Mouse (Mus musculus): Measurements from ENCODE around the gene Grhpr. TPM values are rescaled to one million over a fixed set of nuclear protein-coding genes. Genes with fewer than 3 reads are reported as not detected.

Grhpr gene
- polyA plus RNA-seq, 1 experiment from 2014 or later: 102 TPM

DNA sequence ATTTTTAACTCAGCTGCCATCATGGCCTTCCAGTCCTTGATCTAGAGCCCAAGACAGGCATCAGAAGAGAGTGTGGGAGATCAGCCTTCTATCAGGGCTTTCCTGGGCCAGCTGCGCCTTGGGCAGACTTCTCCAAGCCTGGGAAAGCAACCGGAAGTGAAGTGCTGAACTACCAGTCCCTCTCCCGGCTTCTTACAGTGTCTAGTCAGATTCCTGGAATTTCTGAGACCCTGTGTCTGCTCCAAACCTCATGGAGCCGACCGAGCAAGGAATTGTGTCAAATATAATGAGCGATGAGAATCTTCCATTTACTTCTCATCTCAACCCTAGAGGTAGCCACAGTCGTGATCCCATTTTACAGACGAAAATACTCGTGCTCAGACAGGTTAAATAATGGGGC is 22.4 kb upstream of the Grhpr start:
- WGBS: 80% methylated on average over 9 of the region's 9 CpGs
- H3K27me3 ChIP-seq (replicated peaks): no peaks in the 10 kb centered on the region
- no peak overlapping the region for H3K9ac ChIP-seq
- H3K9me3 ChIP-seq: no peaks in the 10 kb centered on the region
- no peak for ATAC-seq
- H3K4me1 ChIP-seq (replicated peaks): no peaks in the 10 kb centered on the region
- H3K36me3 ChIP-seq: no peaks in the 10 kb centered on the region
- no peak overlapping the region for H3K4me2 ChIP-seq (replicated peaks)
- H3K27ac ChIP-seq: no peak overlapping the region
- no peak overlapping the region for H3K4me3 ChIP-seq (replicated peaks)

DNA sequence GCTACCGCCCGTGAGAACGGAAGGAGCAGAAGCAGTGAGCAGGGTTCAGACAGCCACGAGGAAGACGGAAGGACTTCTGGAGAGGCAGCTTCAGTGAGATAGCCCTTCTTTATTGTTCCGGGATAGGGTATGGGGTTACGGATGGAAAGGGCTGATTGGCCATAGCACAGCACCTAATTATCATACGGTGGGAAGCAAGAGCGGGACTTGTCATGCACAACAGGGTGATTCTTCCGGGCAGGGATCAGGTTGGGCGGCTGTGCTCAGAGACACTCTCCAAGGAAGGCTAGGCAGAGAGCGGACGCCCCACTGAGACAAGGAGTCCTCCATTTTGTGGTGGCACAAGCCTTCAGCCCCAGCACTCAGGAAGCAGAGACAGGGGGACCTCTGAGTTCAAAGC is 22.0 kb upstream of the Grhpr start:
- Histone ChIP-seq H3K27me3 (replicated peaks) (no peaks in the 10 kb centered on the region), H3K9me3 (no peaks in the 10 kb centered on the region), H3K4me1 (replicated peaks) (no peaks in the 10 kb centered on the region), H3K4me3 (replicated peaks) (no peak overlapping the region), H3K27ac (no peak overlapping the region), H3K36me3 (no peaks in the 10 kb centered on the region), H3K9ac (no peak overlapping the region), H3K4me2 (replicated peaks) (no peak overlapping the region)
- 93% methylated on average over 13 of the region's 13 CpGs for WGBS
- ATAC-seq: no peak

DNA sequence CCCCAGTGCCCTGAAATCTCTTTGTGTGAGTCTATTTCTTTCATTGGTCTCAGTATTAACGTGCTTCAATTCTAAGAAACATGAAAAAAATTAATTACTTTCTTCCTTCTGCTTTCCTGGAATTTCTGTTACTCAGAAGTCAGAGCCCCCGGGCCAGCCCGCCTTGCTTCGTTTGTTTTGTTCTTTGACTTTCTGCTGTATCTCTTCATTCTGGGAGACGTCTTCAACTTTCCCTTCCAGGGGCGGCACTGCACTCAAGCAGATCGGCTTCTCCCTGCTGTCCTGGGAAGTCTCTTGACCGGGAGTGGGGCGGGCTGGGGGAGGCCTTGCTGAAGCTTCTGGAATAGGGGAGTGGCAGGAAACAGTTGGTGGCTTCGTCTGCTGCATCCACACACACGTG is 18.0 kb upstream of the Grhpr start:
- Histone ChIP-seq H3K4me3 (replicated peaks) (no peak overlapping the region), H3K4me2 (replicated peaks) (no peak overlapping the region), H3K27me3 (replicated peaks) (no peaks in the 10 kb centered on the region), H3K27ac (no peak overlapping the region), H3K9me3 (no peaks in the 10 kb centered on the region), H3K36me3 (no peaks in the 10 kb centered on the region), H3K4me1 (replicated peaks) (no peaks in the 10 kb centered on the region), H3K9ac (no peak overlapping the region)
- WGBS: 56% methylated on average over 11 of the region's 11 CpGs
- no peak for ATAC-seq

DNA sequence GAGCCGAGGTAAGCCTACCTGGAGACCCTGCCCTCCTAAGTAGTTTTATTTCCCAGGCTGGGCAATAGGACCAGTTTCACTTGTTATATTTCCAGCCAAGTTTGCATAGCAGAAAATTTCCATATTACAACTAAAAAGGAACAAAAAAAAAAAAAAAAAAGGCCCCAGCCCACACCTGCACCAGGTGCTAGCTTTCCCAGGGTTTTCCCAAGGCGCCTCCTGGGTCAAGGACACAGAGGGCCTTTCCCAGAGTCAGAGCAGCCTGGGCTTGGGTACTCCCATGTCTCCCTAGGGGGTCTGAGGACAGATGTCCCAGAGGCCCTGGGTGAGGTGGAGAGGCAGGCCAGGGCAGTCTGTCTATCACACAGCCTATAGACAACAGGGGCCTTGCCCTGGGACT is 16.0 kb upstream of the Grhpr start:
- no peak for ATAC-seq
- H3K9me3 ChIP-seq: no peaks in the 10 kb centered on the region
- no peak overlapping the region for H3K4me2 ChIP-seq (replicated peaks)
- H3K27ac ChIP-seq: no peak overlapping the region
- H3K9ac ChIP-seq: no peak overlapping the region
- H3K27me3 ChIP-seq (replicated peaks): no peaks in the 10 kb centered on the region
- 75% methylated on average over 2 of the region's 2 CpGs for WGBS
- no peaks in the 10 kb centered on the region for H3K4me1 ChIP-seq (replicated peaks)
- no peaks in the 10 kb centered on the region for H3K36me3 ChIP-seq
- no peak overlapping the region for H3K4me3 ChIP-seq (replicated peaks)

DNA sequence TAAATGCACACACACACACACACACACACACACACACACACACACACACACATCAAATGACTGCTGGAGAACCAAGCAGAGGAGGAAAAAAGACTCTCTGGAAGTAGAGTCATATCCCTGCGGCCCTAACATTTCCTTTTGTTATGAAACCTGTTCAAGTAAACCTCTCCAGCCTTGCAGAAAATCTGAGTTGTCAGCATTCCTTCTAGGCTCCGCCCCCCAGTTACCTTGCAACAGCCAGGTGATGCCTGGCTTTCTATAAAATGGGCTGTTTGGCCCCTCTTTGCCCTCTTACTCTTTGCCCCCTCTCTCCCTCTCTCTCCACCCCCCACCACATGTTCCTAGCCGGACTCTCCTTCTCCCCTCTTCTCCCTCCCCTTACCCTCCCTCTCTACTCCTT is 15.5 kb upstream of the Grhpr start:
- no peak overlapping the region for H3K9ac ChIP-seq
- H3K4me2 ChIP-seq (replicated peaks): no peak overlapping the region
- WGBS: 82% methylated on average over 3 of the region's 3 CpGs
- H3K27ac ChIP-seq: no peak overlapping the region
- H3K36me3 ChIP-seq: no peaks in the 10 kb centered on the region
- no peaks in the 10 kb centered on the region for H3K4me1 ChIP-seq (replicated peaks)
- H3K4me3 ChIP-seq (replicated peaks): no peak overlapping the region
- H3K27me3 ChIP-seq (replicated peaks): no peaks in the 10 kb centered on the region
- ATAC-seq: no peak
- no peaks in the 10 kb centered on the region for H3K9me3 ChIP-seq

DNA sequence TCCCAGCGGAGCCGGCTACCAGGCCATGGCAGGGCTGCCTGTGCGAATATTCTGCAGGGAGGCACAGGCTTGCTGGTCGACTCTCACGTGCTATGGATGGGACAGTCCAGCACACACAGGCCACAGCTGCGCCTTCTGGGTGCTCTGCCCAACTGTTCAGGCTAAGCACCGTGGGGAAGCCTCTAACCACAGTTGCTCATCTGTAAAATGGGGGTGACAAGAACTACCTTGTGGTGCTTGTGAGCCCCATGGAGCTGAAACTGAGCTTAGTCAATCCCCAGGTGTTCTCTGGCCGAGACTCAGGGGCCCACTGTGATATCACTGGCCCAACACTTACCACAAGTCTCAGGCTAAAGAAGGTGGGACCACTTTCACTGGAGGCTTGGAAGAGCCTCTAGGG is 13.8 kb upstream of the Grhpr start:
- no peak overlapping the region for H3K9ac ChIP-seq
- no peak overlapping the region for H3K4me3 ChIP-seq (replicated peaks)
- no peaks in the 10 kb centered on the region for H3K36me3 ChIP-seq
- 83% methylated on average over 8 of the region's 8 CpGs for WGBS
- H3K4me2 ChIP-seq (replicated peaks): no peak overlapping the region
- ATAC-seq: no peak
- no peaks in the 10 kb centered on the region for H3K4me1 ChIP-seq (replicated peaks)
- H3K27me3 ChIP-seq (replicated peaks): no peaks in the 10 kb centered on the region
- no peaks in the 10 kb centered on the region for H3K9me3 ChIP-seq
- H3K27ac ChIP-seq: no peak overlapping the region

DNA sequence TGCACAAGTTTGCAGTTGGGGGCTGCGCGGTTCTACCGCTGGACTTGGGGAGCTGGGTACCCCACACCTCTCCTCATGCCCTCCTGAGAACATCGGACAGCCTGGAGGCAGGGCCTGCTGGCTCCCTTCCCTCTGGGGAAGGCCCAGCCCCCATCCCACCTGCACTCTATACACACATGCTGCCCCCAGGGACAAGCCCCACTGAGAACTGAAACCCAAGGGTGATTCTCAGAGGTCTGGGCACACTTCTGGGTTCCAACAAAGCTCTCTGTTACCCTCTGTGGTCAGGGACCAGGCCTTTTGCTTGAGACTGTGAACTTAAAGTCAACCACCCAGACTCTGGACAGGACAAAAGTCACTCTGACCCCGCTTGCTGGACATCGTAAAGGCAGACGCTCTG is 11.1 kb upstream of the Grhpr start:
- Histone ChIP-seq H3K9ac (no peak overlapping the region), H3K36me3 (no peaks in the 10 kb centered on the region), H3K27ac (no peak overlapping the region), H3K4me3 (replicated peaks) (no peak overlapping the region), H3K4me1 (replicated peaks) (0 out of 2 replicates have a peak, but pooled peaks cover 5% of the 10 kb centered on the region), H3K4me2 (replicated peaks) (no peak overlapping the region), H3K9me3 (no peaks in the 10 kb centered on the region), H3K27me3 (replicated peaks) (no peaks in the 10 kb centered on the region)
- 94% methylated on average over 7 of the region's 7 CpGs for WGBS
- ATAC-seq: no peak

DNA sequence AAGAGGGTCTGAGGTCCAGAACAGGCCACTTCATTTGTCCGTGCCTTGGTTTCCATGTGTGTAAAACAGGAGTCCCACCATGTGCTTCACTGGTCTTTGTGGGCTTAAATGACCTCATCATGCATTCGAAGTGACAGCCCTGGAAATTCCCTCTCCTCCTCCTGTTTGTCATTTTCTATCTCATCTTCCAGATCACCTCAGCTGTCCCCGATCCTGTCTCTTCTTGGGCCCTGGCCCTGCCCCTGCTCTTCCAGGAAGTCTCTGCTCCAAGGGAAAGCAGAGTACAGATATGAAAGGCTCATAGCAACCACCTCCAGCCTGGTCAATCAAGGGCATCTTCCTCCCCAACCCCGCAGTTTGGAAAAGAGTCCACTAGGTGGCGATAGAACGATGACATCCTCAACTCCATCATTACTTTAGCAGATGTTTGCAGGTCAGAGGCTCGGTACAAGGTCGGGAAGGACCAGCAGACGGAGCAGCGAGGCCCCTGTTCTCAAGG is 10.5 kb upstream of the Grhpr start:
- ATAC-seq: no peak
- no peak overlapping the region for H3K9ac ChIP-seq
- no peaks in the 10 kb centered on the region for H3K9me3 ChIP-seq
- no peak overlapping the region for H3K27ac ChIP-seq
- 0 out of 2 replicates have a peak, but pooled peaks cover 5% of the 10 kb centered on the region for H3K4me1 ChIP-seq (replicated peaks)
- WGBS: 21% methylated on average over 10 of the region's 10 CpGs
- H3K27me3 ChIP-seq (replicated peaks): no peaks in the 10 kb centered on the region
- no peaks in the 10 kb centered on the region for H3K36me3 ChIP-seq
- no peak overlapping the region for H3K4me3 ChIP-seq (replicated peaks)
- H3K4me2 ChIP-seq (replicated peaks): no peak overlapping the region

DNA sequence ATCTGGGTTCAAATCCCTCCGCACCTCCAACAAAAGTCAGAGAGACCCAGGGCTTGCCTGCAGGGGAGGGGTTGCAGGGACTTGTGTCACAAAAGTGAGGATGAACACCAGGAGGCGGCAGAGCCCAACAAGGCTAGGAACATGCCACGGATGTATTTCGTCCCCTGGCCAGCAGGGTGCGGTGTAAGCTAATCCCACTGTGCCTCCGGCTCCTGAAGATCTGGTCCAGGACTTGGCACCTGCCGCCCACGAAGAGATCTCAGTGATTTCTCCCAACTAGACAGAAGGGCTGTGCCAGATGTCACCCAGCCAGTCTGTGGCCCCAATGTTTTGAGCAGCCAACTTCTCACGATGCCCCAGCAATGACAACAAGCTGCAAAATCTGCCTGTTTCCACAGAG is 7.7 kb upstream of the Grhpr start:
- WGBS: 14% methylated on average over 9 of the region's 9 CpGs
- ATAC-seq: peak; percentile 68
- H3K9me3 ChIP-seq: no peaks in the 10 kb centered on the region

DNA sequence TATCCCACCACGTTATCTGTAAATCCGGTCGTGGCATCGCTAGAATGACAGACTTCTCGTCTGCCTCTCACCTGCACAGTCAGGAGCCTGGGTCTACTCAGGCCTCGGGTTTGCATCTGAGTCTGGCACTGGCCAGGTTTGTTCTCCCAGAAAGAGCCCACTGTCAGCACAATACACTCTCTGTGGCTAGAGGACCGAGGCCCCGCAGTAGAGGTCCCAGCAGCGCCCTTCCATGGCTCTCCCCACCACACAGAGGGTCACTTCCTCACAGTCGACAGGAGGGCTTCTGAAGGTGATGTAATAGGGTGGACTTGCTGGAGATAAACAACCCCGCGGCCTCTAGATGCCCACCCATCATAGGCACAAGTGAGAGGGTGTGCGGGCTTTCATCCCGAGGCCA is 7.3 kb upstream of the Grhpr start:
- Histone ChIP-seq H3K36me3 (no peaks in the 10 kb centered on the region), H3K4me2 (replicated peaks) (peak overlapping the region; percentile 50), H3K9ac (no peak overlapping the region), H3K4me3 (replicated peaks) (peak overlapping the region; percentile 18; the same call in 1 of the 2 replicates), H3K27ac (no peak overlapping the region), H3K9me3 (no peaks in the 10 kb centered on the region), H3K4me1 (replicated peaks) (0 out of 2 replicates have a peak, but pooled peaks cover 5% of the 10 kb centered on the region), H3K27me3 (replicated peaks) (no peaks in the 10 kb centered on the region)
- 43% methylated on average over 14 of the region's 14 CpGs for WGBS
- ATAC-seq: peak; percentile 37

More for the DNA sequence above, 7.7 kb upstream of the Grhpr start:
- Histone ChIP-seq H3K36me3 (no peaks in the 10 kb centered on the region), H3K4me1 (replicated peaks) (0 out of 2 replicates have a peak, but pooled peaks cover 5% of the 10 kb centered on the region), H3K9ac (no peak overlapping the region), H3K4me2 (replicated peaks) (peak overlapping the region; percentile 50), H3K27ac (no peak overlapping the region), H3K27me3 (replicated peaks) (no peaks in the 10 kb centered on the region), H3K4me3 (replicated peaks) (peak overlapping the region; percentile 18; the same call in 1 of the 2 replicates)

DNA sequence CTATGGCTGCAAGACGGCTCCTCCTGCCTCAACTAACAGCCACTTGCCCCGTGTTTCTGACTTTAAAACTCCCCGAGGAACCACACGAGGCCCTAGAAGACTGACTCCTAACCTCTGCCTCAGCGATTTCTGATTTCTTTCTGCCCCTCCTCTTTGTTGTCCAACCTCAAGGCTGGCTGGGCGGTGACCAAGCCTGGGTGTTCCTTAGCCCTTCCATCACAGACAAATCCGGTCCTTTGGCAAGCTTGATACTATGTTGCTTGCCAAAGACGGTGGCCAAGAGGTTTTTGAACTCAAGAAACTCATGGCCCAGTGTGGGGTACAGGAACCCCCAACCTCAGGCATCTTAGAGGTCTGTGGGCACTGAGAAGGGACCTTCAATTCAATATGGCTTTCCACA is 6.9 kb upstream of the Grhpr start:
- no peak overlapping the region for H3K4me2 ChIP-seq (replicated peaks)
- no peak overlapping the region for H3K9ac ChIP-seq
- H3K4me3 ChIP-seq (replicated peaks): no peak overlapping the region
- no peak for ATAC-seq
- H3K9me3 ChIP-seq: no peaks in the 10 kb centered on the region
- 0 out of 2 replicates have a peak, but pooled peaks cover 5% of the 10 kb centered on the region for H3K4me1 ChIP-seq (replicated peaks)
- H3K27me3 ChIP-seq (replicated peaks): no peaks in the 10 kb centered on the region
- H3K36me3 ChIP-seq: no peaks in the 10 kb centered on the region
- no peak overlapping the region for H3K27ac ChIP-seq
- 72% methylated on average over 8 of the region's 8 CpGs for WGBS

DNA sequence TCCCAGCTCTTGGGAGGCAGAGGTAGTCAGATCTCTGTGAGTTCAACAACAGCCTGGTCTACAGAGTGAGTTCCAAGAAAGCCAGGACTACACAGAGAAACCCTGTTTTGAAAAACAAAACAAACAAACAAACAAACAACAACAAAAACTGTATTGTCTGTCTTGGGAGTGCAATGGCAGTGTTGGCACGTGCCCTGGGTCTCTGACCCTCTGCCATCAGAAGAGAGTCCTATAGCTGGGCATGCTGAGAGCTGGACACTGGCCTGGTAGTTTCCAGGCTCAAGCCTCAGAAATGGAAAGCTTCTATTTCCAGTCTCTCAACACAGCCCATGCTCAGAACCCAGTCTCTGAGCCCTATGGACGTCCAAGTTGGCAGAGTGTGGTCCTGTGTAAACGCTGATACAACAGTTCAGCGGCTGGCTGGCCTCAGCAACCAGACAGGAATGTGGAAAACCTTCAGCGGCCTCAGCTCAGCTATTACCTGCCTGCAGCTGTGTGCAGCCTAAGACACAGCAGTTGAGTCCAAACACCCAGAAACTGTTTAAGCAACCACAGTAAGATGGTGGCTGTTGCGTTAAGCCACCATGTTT is 5.1 kb upstream of the Grhpr start:
- WGBS: 71% methylated on average over 6 of the region's 6 CpGs
- Histone ChIP-seq H3K4me2 (replicated peaks) (no peak overlapping the region), H3K9me3 (no peaks in the 10 kb centered on the region), H3K9ac (no peak overlapping the region), H3K27ac (no peak overlapping the region), H3K4me1 (replicated peaks) (0 out of 2 replicates have a peak, but pooled peaks cover 7% of the 10 kb centered on the region), H3K4me3 (replicated peaks) (no peak overlapping the region), H3K27me3 (replicated peaks) (no peaks in the 10 kb centered on the region), H3K36me3 (no peaks in the 10 kb centered on the region)
- ATAC-seq: no peak

Data from intestine, embryonic 15.5 days (tissue).